Mouse (Mus musculus): Measurements from ENCODE around the gene Psmb6.

- TF ChIP-seq POLR2A (IDR thresholded peaks at IDR 0.05; ENCODE audit: borderline replicate concordance, extremely low read depth, low read depth, low read length) (no peak), CTCF (IDR thresholded peaks at IDR 0.05; ENCODE audit: insufficient read depth, low read length) (peak; percentile 59)
Measured at GRCm38 (mm10) chr11:70506385-70506784, 18.8 kb upstream of the Psmb6 start.
